Mouse (Mus musculus) left cerebral cortex, postnatal 10 days (tissue): ENCODE measurements around the gene Lypd4. TPM values are rescaled to one million over a fixed set of nuclear protein-coding genes. Genes with fewer than 3 reads are reported as not detected.
"Not testable (repeated sequence)": the region's sequence is repeated elsewhere in the genome, so short reads cannot be mapped to it uniquely, and the experiment has no call there.

ENCODE experiments used
- DNase-seq, 2 experiments: peaks; one replicate each; pipeline ENCODE4 v3.0.0; 2021 to 2022; ENCODE audit warnings: low spot score in 2 of 2, mixed read lengths in 1 of 2; ENCODE audit errors: extremely low spot score in 1 of 2
- intact Hi-C: fragments of 180-260 bp; cut with DNase I; formaldehyde crosslinking; loops from one replicate; pipeline ENCODE4 v1.15.1; 2025
- total RNA-seq, 2 experiments: library from RNA; stranded (reverse); gene quantifications; 2 replicates each; pipeline ENCODE4 v1.2.3; 2021

Lypd4 gene
- total RNA-seq, 2 experiments from 2014 or later = not detected

- intact Hi-C loops = no loop called here
- no peak for DNase-seq
Measured at GRCm38 (mm10) chr7:24853695-24854094, 16.0 kb downstream of the Lypd4 start.

GRCm38 (mm10) chr7:24853233-24853563 lies 16.5 kb downstream of the Lypd4 start:
- intact Hi-C loops = no loop called here
- DNase-seq = no peak

GRCm38 (mm10) chr7:24852557-24853232 lies 17.0 kb downstream of the Lypd4 start:
- no peak for DNase-seq
- intact Hi-C loops = no loop called here

GRCm38 (mm10) chr7:24851596-24852325 lies 18.0 kb downstream of the Lypd4 start:
- no peak for DNase-seq
- intact Hi-C loops = no loop called here

GRCm38 (mm10) chr7:24850899-24851303 lies 18.8 kb downstream of the Lypd4 start:
- intact Hi-C loops = no loop called here
- DNase-seq = no peak

GRCm38 (mm10) chr7:24850162-24850561 lies 19.6 kb downstream of the Lypd4 start:
- no peak for DNase-seq
- intact Hi-C loops = no loop called here

- not testable (repeated sequence) for DNase-seq
Measured at GRCm38 (mm10) chr7:24846576-24846975, 23.2 kb downstream of the Lypd4 start.

GRCm38 (mm10) chr7:24845713-24846112 lies 24.0 kb downstream of the Lypd4 start:
- DNase-seq = no peak
- intact Hi-C loops = no loop called here

More at GRCm38 (mm10) chr7:24846576-24846975, 23.2 kb downstream of the Lypd4 start:
- intact Hi-C loops = not testable (repeated sequence)

- DNase-seq = no peak
- intact Hi-C loops = no loop called here
Measured at GRCm38 (mm10) chr7:24845181-24845580, 24.6 kb downstream of the Lypd4 start.

GRCm38 (mm10) chr7:24844144-24844543 lies 25.6 kb downstream of the Lypd4 start:
- intact Hi-C loops = no loop called here
- no peak for DNase-seq

- intact Hi-C loops = no loop called here
Measured at GRCm38 (mm10) chr7:24841009-24841408, 28.7 kb downstream of the Lypd4 start.

GRCm38 (mm10) chr7:24840331-24840730 lies 29.4 kb downstream of the Lypd4 start:
- no peak for DNase-seq
- intact Hi-C loops = no loop called here

More at GRCm38 (mm10) chr7:24841009-24841408, 28.7 kb downstream of the Lypd4 start:
- DNase-seq = no peak

GRCm38 (mm10) chr7:24839410-24839808 lies 30.3 kb downstream of the Lypd4 start:
- intact Hi-C loops = loop anchor here (10.0 kb wide), 1 partner anchor 735 kb away; no protein-coding TSS in a partner anchor
- DNase-seq = no peak

- intact Hi-C loops = loop anchor here (10.0 kb wide), 1 partner anchor 736 kb away; no protein-coding TSS in a partner anchor
- not testable (repeated sequence) for DNase-seq
Measured at GRCm38 (mm10) chr7:24838732-24839409, 30.9 kb downstream of the Lypd4 start.

GRCm38 (mm10) chr7:24827181-24827580 lies 42.6 kb downstream of the Lypd4 start:
- intact Hi-C loops = no loop called here
- no peak for DNase-seq

GRCm38 (mm10) chr7:24824452-24824851 lies 45.3 kb downstream of the Lypd4 start:
- intact Hi-C loops = no loop called here
- no peak for DNase-seq

- intact Hi-C loops = loop anchor here (10.0 kb wide), 1 partner anchor 147 kb away; no protein-coding TSS in a partner anchor
Measured at GRCm38 (mm10) chr7:24817502-24817901, 52.2 kb downstream of the Lypd4 start.

More at GRCm38 (mm10) chr7:24817502-24817901, 52.2 kb downstream of the Lypd4 start:
- DNase-seq = peak; percentile 6 to 53
